Mouse (Mus musculus): Measurements from ENCODE around the gene Klhl3.

GRCm38 (mm10) chr13:58111306-58111705 lies 2.1 kb downstream of the Klhl3 start:
- TF ChIP-seq POLR2A (IDR thresholded peaks at IDR 0.05; ENCODE audit: control insufficient read depth, low read depth, low read length) (no peak), CTCF (IDR thresholded peaks at IDR 0.05; ENCODE audit: control insufficient read depth, insufficient read depth, insufficient replicate concordance, low read depth, low read length) (no peak)
